Mouse (Mus musculus) stomach, embryonic 16.5 days (tissue): ENCODE results near the gene Wapl. TPM values are rescaled to one million over a fixed set of nuclear protein-coding genes. Genes with fewer than 3 reads are reported as not detected.
A peak's percentile ranks its signal among the peaks of the same experiment; 100 is the strongest.

Experiments used
- ATAC-seq: fragments of 200-750 bp; cut with Nextera tagmentation; 2 replicates; pipeline ENCODE4 v1.8.0; 2017; ENCODE audit warnings: moderate number of reproducible peaks, moderate TSS enrichment; ENCODE audit not compliant: insufficient read depth, low FRiP score
- H3K27ac ChIP-seq: fragments of 300-500 bp; sonication (generic); 2 replicates; pipeline ENCODE4 v1.5.1; 2014; ENCODE audit warnings: low read length
- H3K27me3 ChIP-seq: fragments of 300-500 bp; sonication (generic); 2 replicates; pipeline ENCODE4 v1.6.1; 2014; ENCODE audit warnings: low read length, control low read depth, mixed read lengths; ENCODE audit not compliant: control insufficient read depth, insufficient read depth
- H3K36me3 ChIP-seq: fragments of 300-500 bp; sonication (generic); 2 replicates; pipeline ENCODE4 v1.6.1; 2014; ENCODE audit warnings: low read length; ENCODE audit not compliant: control insufficient read depth, insufficient read depth
- H3K4me1 ChIP-seq: fragments of 300-500 bp; sonication (generic); 2 replicates; pipeline ENCODE4 v1.6.1; 2014; ENCODE audit warnings: low read length, control low read depth, mixed read lengths; ENCODE audit not compliant: control insufficient read depth, insufficient read depth
- H3K4me2 ChIP-seq: fragments of 300-500 bp; sonication (generic); 2 replicates; pipeline ENCODE4 v1.6.1; 2014; ENCODE audit warnings: low read depth, low read length, mixed read lengths
- H3K4me3 ChIP-seq: fragments of 300-500 bp; sonication (generic); replicated peaks from 2 replicates; pipeline ENCODE4 v1.5.1; 2014; ENCODE audit warnings: mild to moderate bottlenecking, low read length
- H3K9ac ChIP-seq: fragments of 300-500 bp; sonication (generic); 2 replicates; pipeline ENCODE4 v1.6.1; 2014; ENCODE audit warnings: low read length
- H3K9me3 ChIP-seq: fragments of 300-500 bp; sonication (generic); replicated peaks from 2 replicates; pipeline ENCODE4 v1.6.1; 2016; ENCODE audit warnings: low read length, control low read depth; ENCODE audit not compliant: control insufficient read depth
- WGBS: fragments of 180-500 bp; shearing (Covaris S2); extraction: QIAGEN DNeasy Blood & Tissue Kit; methylation state at CpG from one replicate; pipeline ENCODE4 v1.1.7; 2014; 5-methylcytosine and 5-hydroxymethylcytosine counted together
- polyA plus RNA-seq: library from polyadenylated mRNA; unstranded; fragments of >200 nt; fragmentation: Nextera tagmentation; extraction: Ambion mirVana; gene quantifications from 2 replicates; pipeline ENCODE4 v1.2.1, GENCODE M21; 2015

Gene Wapl
- polyA plus RNA-seq: 17.4 and 22.5 TPM in 2 replicates

GRCm38 (mm10) chr14:34673395-34674228 lies at the start of gene Wapl:
Gene Wapl (plus strand): TSS chr14:34673928.
- Histone ChIP-seq H3K27ac (peak within 1 kb of the TSS; percentile 86), H3K36me3 (no peaks in the 10 kb centered on the region), H3K9ac (peak within 1 kb of the TSS; percentile 94), H3K4me2 (peak within 1 kb of the TSS; percentile 85), H3K27me3 (no peaks in the 10 kb centered on the region), H3K9me3 (no peaks in the 10 kb centered on the region), H3K4me1 (peaks cover 8% of the 10 kb centered on the region; the same call in 1 of the 2 replicates), H3K4me3 (peak within 1 kb of the TSS; percentile 85)
- WGBS: under 1% methylated on average over 72 of the region's 90 CpGs
- peak; percentile 98 for ATAC-seq

GRCm38 (mm10) chr14:34626824-34627223 lies 46.9 kb upstream of the Wapl start:
- Histone ChIP-seq H3K36me3 (no peaks in the 10 kb centered on the region), H3K27ac (no peak overlapping the region), H3K27me3 (no peaks in the 10 kb centered on the region), H3K4me2 (no peak overlapping the region), H3K9ac (no peak overlapping the region), H3K9me3 (no peaks in the 10 kb centered on the region), H3K4me3 (no peak overlapping the region), H3K4me1 (no peaks in the 10 kb centered on the region)
- WGBS: 72% methylated on average over 7 of the region's 7 CpGs
- peak; percentile 62 for ATAC-seq

- WGBS: 53% methylated on average over 10 of the region's 10 CpGs
- no peaks in the 10 kb centered on the region for H3K27me3 ChIP-seq
- no peak for ATAC-seq
- H3K27ac ChIP-seq: no peak overlapping the region
- no peak overlapping the region for H3K4me2 ChIP-seq
- no peaks in the 10 kb centered on the region for H3K9me3 ChIP-seq
- H3K4me3 ChIP-seq: no peak overlapping the region
- H3K36me3 ChIP-seq: no peaks in the 10 kb centered on the region
- H3K9ac ChIP-seq: no peak overlapping the region
- no peaks in the 10 kb centered on the region for H3K4me1 ChIP-seq
These were observed 40.8 kb upstream of the Wapl start for GRCm38 (mm10) chr14:34632722-34633448.

GRCm38 (mm10) chr14:34635192-34635591 lies 38.5 kb upstream of the Wapl start:
- H3K9ac ChIP-seq: no peak overlapping the region
- H3K9me3 ChIP-seq: no peaks in the 10 kb centered on the region
- no peaks in the 10 kb centered on the region for H3K27me3 ChIP-seq
- 36% methylated on average over 7 of the region's 7 CpGs for WGBS
- no peaks in the 10 kb centered on the region for H3K4me1 ChIP-seq
- ATAC-seq: no peak; the same call in 1 of the 2 replicates
- no peaks in the 10 kb centered on the region for H3K36me3 ChIP-seq
- no peak overlapping the region for H3K4me3 ChIP-seq
- H3K27ac ChIP-seq: no peak overlapping the region
- no peak overlapping the region for H3K4me2 ChIP-seq

- no peak for ATAC-seq
- H3K4me2 ChIP-seq: no peak overlapping the region
- H3K27me3 ChIP-seq: no peaks in the 10 kb centered on the region
- H3K36me3 ChIP-seq: no peaks in the 10 kb centered on the region
- H3K27ac ChIP-seq: no peak overlapping the region
- H3K9me3 ChIP-seq: no peaks in the 10 kb centered on the region
- WGBS: 77% methylated on average over 6 of the region's 6 CpGs
- H3K4me3 ChIP-seq: no peak overlapping the region
- no peaks in the 10 kb centered on the region for H3K4me1 ChIP-seq
- no peak overlapping the region for H3K9ac ChIP-seq
These were observed 38.0 kb upstream of the Wapl start for GRCm38 (mm10) chr14:34635721-34636120.

GRCm38 (mm10) chr14:34644140-34644539 lies 29.6 kb upstream of the Wapl start:
- Histone ChIP-seq H3K27ac (no peak overlapping the region), H3K4me3 (no peak overlapping the region), H3K4me1 (no peaks in the 10 kb centered on the region), H3K27me3 (no peaks in the 10 kb centered on the region), H3K9ac (no peak overlapping the region), H3K36me3 (no peaks in the 10 kb centered on the region), H3K4me2 (no peak overlapping the region), H3K9me3 (no peaks in the 10 kb centered on the region)
- ATAC-seq: no peak
- WGBS: 71% methylated on average over 7 of the region's 7 CpGs

- no peaks in the 10 kb centered on the region for H3K27me3 ChIP-seq
- no peak overlapping the region for H3K4me3 ChIP-seq
- H3K36me3 ChIP-seq: no peaks in the 10 kb centered on the region
- no peak overlapping the region for H3K4me2 ChIP-seq
- no peak for ATAC-seq
- H3K9me3 ChIP-seq: no peaks in the 10 kb centered on the region
- no peaks in the 10 kb centered on the region for H3K4me1 ChIP-seq
- H3K27ac ChIP-seq: no peak overlapping the region
- H3K9ac ChIP-seq: no peak overlapping the region
- WGBS: 70% methylated on average over 8 of the region's 8 CpGs
These were observed 25.8 kb upstream of the Wapl start for GRCm38 (mm10) chr14:34647870-34648475.

- Histone ChIP-seq H3K27ac (no peak overlapping the region), H3K36me3 (no peaks in the 10 kb centered on the region), H3K4me3 (no peak overlapping the region), H3K9ac (no peak overlapping the region), H3K27me3 (peaks cover 5% of the 10 kb centered on the region; the same call in 1 of the 2 replicates), H3K9me3 (no peaks in the 10 kb centered on the region; the same call in 1 of the 2 replicates), H3K4me2 (no peak overlapping the region), H3K4me1 (peaks cover 8% of the 10 kb centered on the region; the same call in 1 of the 2 replicates)
- 94% methylated on average over 5 of the region's 5 CpGs for WGBS
- ATAC-seq: no peak
These were observed 16.6 kb upstream of the Wapl start for GRCm38 (mm10) chr14:34657131-34657530.
